Mouse (Mus musculus): ENCODE results near the gene Sf3a1. TPM values are rescaled to one million over a fixed set of nuclear protein-coding genes. Genes with fewer than 3 reads are reported as not detected.
"Not testable (repeated sequence)": the region's sequence is repeated elsewhere in the genome, so short reads cannot be mapped to it uniquely, and the experiment has no call there.

Sf3a1 gene
- polyA plus RNA-seq, 1 experiment: 35.1 TPM

- peaks cover 2% of the 10 kb centered on the region for H3K36me3 ChIP-seq (ENCODE audit: control insufficient read depth, insufficient read depth, low read length)
- no peak overlapping the region for H3K4me3 ChIP-seq (ENCODE audit: control insufficient read depth, low read depth, low read length)
- H3K27me3 ChIP-seq (ENCODE audit: control insufficient read depth, insufficient read depth, low read length): no peaks in the 10 kb centered on the region
- no peaks in the 10 kb centered on the region for H3K4me1 ChIP-seq (ENCODE audit: control insufficient read depth, insufficient read depth, low read length)
- TF ChIP-seq CTCF (IDR thresholded peaks at IDR 0.05; ENCODE audit: control insufficient read depth, insufficient read depth, insufficient replicate concordance, low read depth, low read length): no peak
- no peak for TF ChIP-seq POLR2A (IDR thresholded peaks at IDR 0.05; ENCODE audit: control insufficient read depth, low read depth, low read length)
- no peak overlapping the region for H3K27ac ChIP-seq (ENCODE audit: control insufficient read depth, insufficient read depth, low read depth, low read length)
Measured at GRCm38 (mm10) chr11:4166467-4167090, 6.4 kb downstream of the Sf3a1 start.

GRCm38 (mm10) chr11:4174586-4174985 is 14.4 kb downstream of the Sf3a1 start:
- TF ChIP-seq POLR2A (IDR thresholded peaks at IDR 0.05; ENCODE audit: control insufficient read depth, low read depth, low read length) (no peak), CTCF (IDR thresholded peaks at IDR 0.05; ENCODE audit: control insufficient read depth, insufficient read depth, insufficient replicate concordance, low read depth, low read length) (no peak)
- H3K27ac ChIP-seq (ENCODE audit: control insufficient read depth, insufficient read depth, low read depth, low read length): no peak overlapping the region
- H3K36me3 ChIP-seq (ENCODE audit: control insufficient read depth, insufficient read depth, low read length): peaks cover 5% of the 10 kb centered on the region
- no peaks in the 10 kb centered on the region for H3K4me1 ChIP-seq (ENCODE audit: control insufficient read depth, insufficient read depth, low read length)
- H3K4me3 ChIP-seq (ENCODE audit: control insufficient read depth, low read depth, low read length): no peak overlapping the region
- no peaks in the 10 kb centered on the region for H3K27me3 ChIP-seq (ENCODE audit: control insufficient read depth, insufficient read depth, low read length)

- H3K27ac ChIP-seq (ENCODE audit: control insufficient read depth, insufficient read depth, low read depth, low read length): no peak overlapping the region
- H3K27me3 ChIP-seq (ENCODE audit: control insufficient read depth, insufficient read depth, low read length): no peaks in the 10 kb centered on the region
- no peaks in the 10 kb centered on the region for H3K4me1 ChIP-seq (ENCODE audit: control insufficient read depth, insufficient read depth, low read length)
- H3K36me3 ChIP-seq (ENCODE audit: control insufficient read depth, insufficient read depth, low read length): peaks cover 5% of the 10 kb centered on the region
- TF ChIP-seq CTCF (IDR thresholded peaks at IDR 0.05; ENCODE audit: control insufficient read depth, insufficient read depth, insufficient replicate concordance, low read depth, low read length) (no peak), POLR2A (IDR thresholded peaks at IDR 0.05; ENCODE audit: control insufficient read depth, low read depth, low read length) (no peak)
- no peak overlapping the region for H3K4me3 ChIP-seq (ENCODE audit: control insufficient read depth, low read depth, low read length)
Measured at GRCm38 (mm10) chr11:4177716-4178115, 17.6 kb downstream of the Sf3a1 start.

GRCm38 (mm10) chr11:4182061-4182460 is 21.9 kb downstream of the Sf3a1 start:
- TF ChIP-seq POLR2A (IDR thresholded peaks at IDR 0.05; ENCODE audit: control insufficient read depth, low read depth, low read length) (no peak), CTCF (IDR thresholded peaks at IDR 0.05; ENCODE audit: control insufficient read depth, insufficient read depth, insufficient replicate concordance, low read depth, low read length) (no peak)
- peaks cover 2% of the 10 kb centered on the region for H3K36me3 ChIP-seq (ENCODE audit: control insufficient read depth, insufficient read depth, low read length)
- H3K27ac ChIP-seq (ENCODE audit: control insufficient read depth, insufficient read depth, low read depth, low read length): no peak overlapping the region
- no peak overlapping the region for H3K4me3 ChIP-seq (ENCODE audit: control insufficient read depth, low read depth, low read length)
- H3K4me1 ChIP-seq (ENCODE audit: control insufficient read depth, insufficient read depth, low read length): no peaks in the 10 kb centered on the region
- H3K27me3 ChIP-seq (ENCODE audit: control insufficient read depth, insufficient read depth, low read length): no peaks in the 10 kb centered on the region

- H3K27ac ChIP-seq (ENCODE audit: control insufficient read depth, insufficient read depth, low read depth, low read length): no peak overlapping the region; the same call in 1 of the 2 replicates
- peaks cover 12% of the 10 kb centered on the region for H3K4me1 ChIP-seq (ENCODE audit: control insufficient read depth, insufficient read depth, low read length)
- H3K4me3 ChIP-seq (ENCODE audit: control insufficient read depth, low read depth, low read length): no peak overlapping the region
- H3K36me3 ChIP-seq (ENCODE audit: control insufficient read depth, insufficient read depth, low read length): no peaks in the 10 kb centered on the region; the same call in none of the 2 replicates
- no peaks in the 10 kb centered on the region for H3K27me3 ChIP-seq (ENCODE audit: control insufficient read depth, insufficient read depth, low read length)
- TF ChIP-seq POLR2A (IDR thresholded peaks at IDR 0.05; ENCODE audit: control insufficient read depth, low read depth, low read length) (no peak), CTCF (IDR thresholded peaks at IDR 0.05; ENCODE audit: control insufficient read depth, insufficient read depth, insufficient replicate concordance, low read depth, low read length) (no peak)
Measured at GRCm38 (mm10) chr11:4183511-4183910, 23.4 kb downstream of the Sf3a1 start.

- no peak for TF ChIP-seq CTCF (IDR thresholded peaks at IDR 0.05; ENCODE audit: control insufficient read depth, insufficient read depth, insufficient replicate concordance, low read depth, low read length)
- TF ChIP-seq POLR2A (IDR thresholded peaks at IDR 0.05; ENCODE audit: control insufficient read depth, low read depth, low read length): no peak
- Histone ChIP-seq H3K27me3 (ENCODE audit: control insufficient read depth, insufficient read depth, low read length) (no peaks in the 10 kb centered on the region), H3K27ac (ENCODE audit: control insufficient read depth, insufficient read depth, low read depth, low read length) (no peak overlapping the region)
Measured at GRCm38 (mm10) chr11:4184251-4184952, 24.3 kb downstream of the Sf3a1 start.

GRCm38 (mm10) chr11:4185480-4185879 is 25.3 kb downstream of the Sf3a1 start:
- not testable (repeated sequence) for H3K27me3 ChIP-seq (ENCODE audit: control insufficient read depth, insufficient read depth, low read length); H3K27ac ChIP-seq (ENCODE audit: control insufficient read depth, insufficient read depth, low read depth, low read length); H3K4me3 ChIP-seq (ENCODE audit: control insufficient read depth, low read depth, low read length); H3K36me3 ChIP-seq (ENCODE audit: control insufficient read depth, insufficient read depth, low read length)
- peaks cover 13% of the 10 kb centered on the region for H3K4me1 ChIP-seq (ENCODE audit: control insufficient read depth, insufficient read depth, low read length)

More at GRCm38 (mm10) chr11:4184251-4184952, 24.3 kb downstream of the Sf3a1 start:
- H3K4me1 ChIP-seq (ENCODE audit: control insufficient read depth, insufficient read depth, low read length): peaks cover 12% of the 10 kb centered on the region
- no peaks in the 10 kb centered on the region; the same call in none of the 2 replicates for H3K36me3 ChIP-seq (ENCODE audit: control insufficient read depth, insufficient read depth, low read length)
- H3K4me3 ChIP-seq (ENCODE audit: control insufficient read depth, low read depth, low read length): no peak overlapping the region

Measured in testis, adult 2 months (tissue).